Mouse (Mus musculus) kidney, postnatal 0 days (tissue): ENCODE measurements around the gene Gm3424. TPM values are rescaled to one million over a fixed set of nuclear protein-coding genes. Genes with fewer than 3 reads are reported as not detected.
"Not testable (repeated sequence)": the region's sequence is repeated elsewhere in the genome, so short reads cannot be mapped to it uniquely, and the experiment has no call there.

ENCODE experiments used
- ATAC-seq: fragments of 200-750 bp; cut with Nextera tagmentation; replicated peaks from 2 replicates; pipeline ENCODE4 v1.8.0; 2017; ENCODE audit warnings: low read depth, moderate number of reproducible peaks, moderate TSS enrichment, moderate library complexity; ENCODE audit not compliant: low FRiP score
- DNase-seq: peaks from one replicate; pipeline ENCODE4 v3.0.0-alpha.2; 2016; ENCODE audit warnings: low spot score
- H3K27ac ChIP-seq: fragments of 300-500 bp; sonication (generic); 2 replicates; pipeline ENCODE4 v1.5.1; 2014; ENCODE audit warnings: mild to moderate bottlenecking
- H3K27me3 ChIP-seq: fragments of 300-500 bp; sonication (generic); 2 replicates; pipeline ENCODE4 v1.6.1; 2014; ENCODE audit warnings: low read length, mixed read lengths; ENCODE audit not compliant: insufficient read depth
- H3K36me3 ChIP-seq: fragments of 300-500 bp; sonication (generic); 2 replicates; pipeline ENCODE4 v1.6.1; 2014; ENCODE audit warnings: low read length, mixed read lengths; ENCODE audit not compliant: insufficient read depth
- H3K4me1 ChIP-seq: fragments of 300-500 bp; sonication (generic); replicated peaks from 2 replicates; pipeline ENCODE4 v1.6.1; 2014; ENCODE audit warnings: antibody characterized with exemption, low read length, mixed read lengths; ENCODE audit not compliant: insufficient read depth
- H3K4me2 ChIP-seq: fragments of 300-500 bp; sonication (generic); 2 replicates; pipeline ENCODE4 v1.6.1; 2014; ENCODE audit warnings: mild to moderate bottlenecking, low read length, moderate library complexity, mixed read lengths
- H3K4me3 ChIP-seq: fragments of 300-500 bp; sonication (generic); replicated peaks from 2 replicates; pipeline ENCODE4 v1.5.1; 2014; ENCODE audit warnings: low read depth, low read length
- H3K9ac ChIP-seq: fragments of 300-500 bp; sonication (generic); 2 replicates; pipeline ENCODE4 v1.6.1; 2014; ENCODE audit warnings: low read depth, low read length
- H3K9me3 ChIP-seq: fragments of 300-500 bp; sonication (generic); replicated peaks from 2 replicates; pipeline ENCODE4 v1.6.1; 2016; ENCODE audit warnings: low read length, inconsistent platforms, mixed read lengths
- CTCF ChIP-seq: IDR thresholded peaks from 2 replicates; pipeline ENCODE4 v1.5.1; 2016; ENCODE audit warnings: antibody characterized with exemption, low read depth, mild to moderate bottlenecking, moderate library complexity
- WGBS: fragments of 180-500 bp; shearing (Covaris S2); extraction: QIAGEN DNeasy Blood & Tissue Kit; methylation state at CpG from one replicate; pipeline ENCODE4 v1.1.7; 2014; 5-methylcytosine and 5-hydroxymethylcytosine counted together
- polyA plus RNA-seq: library from polyadenylated mRNA; unstranded; fragments of >200 nt; fragmentation: Nextera tagmentation; extraction: Ambion mirVana; gene quantifications from 2 replicates; pipeline ENCODE4 v1.2.1, GENCODE M21; 2015

Gm3424 gene
- not detected in 2 replicates for polyA plus RNA-seq

GRCm38 (mm10) chr14:5830229-5830628, at the start of gene Gm3424:
Gene Gm3424, minus strand, starts transcription at chr14:5830329.
- not testable (repeated sequence) for H3K9me3 ChIP-seq, H3K4me3 ChIP-seq, H3K4me2 ChIP-seq, H3K36me3 ChIP-seq, H3K9ac ChIP-seq, H3K4me1 ChIP-seq, DNase-seq, H3K27me3 ChIP-seq, H3K27ac ChIP-seq, ATAC-seq
- WGBS, result no CpG with 5 or more reads among the region's 3 CpGs

- H3K36me3 ChIP-seq, H3K27ac ChIP-seq, H3K27me3 ChIP-seq, H3K4me3 ChIP-seq, H3K9ac ChIP-seq, H3K9me3 ChIP-seq, H3K4me1 ChIP-seq, ATAC-seq: not testable (repeated sequence)
- DNase-seq, result peak; percentile 0
- peak overlapping the region; percentile 49 for H3K4me2 ChIP-seq
- WGBS, result under 1% methylated on average over 24 of the region's 28 CpGs
Measured at GRCm38 (mm10) chr14:5879791-5880190, 49.7 kb upstream of the Gm3424 start.

- not testable (repeated sequence) for H3K9me3 ChIP-seq, H3K36me3 ChIP-seq, H3K4me1 ChIP-seq, H3K4me2 ChIP-seq, ATAC-seq, H3K27me3 ChIP-seq, H3K27ac ChIP-seq, H3K9ac ChIP-seq, H3K4me3 ChIP-seq
- peak; percentile 66 for TF ChIP-seq CTCF
- 7% methylated on average over 5 of the region's 11 CpGs for WGBS
- DNase-seq, result peak; percentile 39
Measured at GRCm38 (mm10) chr14:5879136-5879535, 49.0 kb upstream of the Gm3424 start.

- not testable (repeated sequence) for H3K4me3 ChIP-seq, ATAC-seq, H3K9ac ChIP-seq, DNase-seq, H3K4me1 ChIP-seq, H3K36me3 ChIP-seq, H3K4me2 ChIP-seq, H3K27ac ChIP-seq, H3K9me3 ChIP-seq, H3K27me3 ChIP-seq
- 75% methylated on average over 3 of the region's 3 CpGs for WGBS
Measured at GRCm38 (mm10) chr14:5855911-5856310, 25.8 kb upstream of the Gm3424 start.

- H3K9me3 ChIP-seq, H3K4me3 ChIP-seq, DNase-seq, H3K9ac ChIP-seq, H3K36me3 ChIP-seq, H3K27ac ChIP-seq, H3K4me2 ChIP-seq, H3K27me3 ChIP-seq, H3K4me1 ChIP-seq: not testable (repeated sequence)
- ATAC-seq, result 0 out of 2 replicates have a peak, but pooled peaks have one; percentile 54
- no CpG with 5 or more reads among the region's 47 CpGs for WGBS
Measured at GRCm38 (mm10) chr14:5812699-5813356, 17.3 kb downstream of the Gm3424 start.

GRCm38 (mm10) chr14:5807882-5808281, 22.2 kb downstream of the Gm3424 start, which contains the start of gene Gm3383:
Gene Gm3383, minus strand, starts transcription at chr14:5807982.
- not testable (repeated sequence) for H3K4me1 ChIP-seq, H3K9ac ChIP-seq, H3K36me3 ChIP-seq, DNase-seq, H3K27ac ChIP-seq, ATAC-seq, H3K27me3 ChIP-seq, H3K4me2 ChIP-seq, H3K4me3 ChIP-seq, H3K9me3 ChIP-seq
- WGBS, result no CpG with 5 or more reads among the region's 3 CpGs

Other genes starting within 250 kb of the Gm3424 start
- gene Gm8265, start 197.3 kb downstream of the Gm3424 start, polyA plus RNA-seq, result not detected in 2 replicates
- not detected in 2 replicates for gene Gm9603, start 142.9 kb downstream of the Gm3424 start, polyA plus RNA-seq
- gene Gm3373, start 88.8 kb downstream of the Gm3424 start, polyA plus RNA-seq, result 0.14 TPM in 1 of 2 replicates, not detected in the other
- 0.50 and 0.75 TPM in 2 replicates for gene Gm3383, start 22.3 kb downstream of the Gm3424 start, polyA plus RNA-seq
- 0.09 TPM in 1 of 2 replicates, not detected in the other for gene Gm8237, start 50.1 kb upstream of the Gm3424 start, polyA plus RNA-seq
- 0.20 and 0.25 TPM in 2 replicates for gene Gm3248, start 131.4 kb upstream of the Gm3424 start, polyA plus RNA-seq
- gene Gm3453, start 148.8 kb upstream of the Gm3424 start, polyA plus RNA-seq, result not detected in 2 replicates
- not detected in 2 replicates for gene Gm6337, start 227.9 kb upstream of the Gm3424 start, polyA plus RNA-seq